Mouse (Mus musculus): ENCODE data around the gene 4930432K21Rik.
A peak's percentile ranks its signal among the peaks of the same experiment; 100 is the strongest.

The 4930432K21Rik gene

GRCm38 (mm10) chr8:84192555-84192954 is 44.7 kb downstream of the 4930432K21Rik start:
- peak in 1 of 2 experiments; percentile 83 for DNase-seq (ENCODE audit: low spot score in 2 of 2)

GRCm38 (mm10) chr8:84193161-84193560 is 45.3 kb downstream of the 4930432K21Rik start:
- no peak for DNase-seq (ENCODE audit: low spot score in 2 of 2)

- DNase-seq (ENCODE audit: low spot score in 2 of 2) = peak in 1 of 2 experiments; percentile 47
These were observed 45.7 kb downstream of the 4930432K21Rik start for GRCm38 (mm10) chr8:84193566-84193965.

- no peak for DNase-seq (ENCODE audit: low spot score in 2 of 2)
These were observed 46.5 kb downstream of the 4930432K21Rik start for GRCm38 (mm10) chr8:84194224-84194743.

GRCm38 (mm10) chr8:84197141-84197921 is 49.5 kb downstream of the 4930432K21Rik start:
- peak in 1 of 2 experiments; percentile 64 for DNase-seq (ENCODE audit: low spot score in 2 of 2)

GRCm38 (mm10) chr8:84197922-84198774 is 50.3 kb downstream of the 4930432K21Rik start:
- peak; percentile 74 to 91 for DNase-seq (ENCODE audit: low spot score in 2 of 2)

GRCm38 (mm10) chr8:84198871-84199270 is 51.0 kb downstream of the 4930432K21Rik start:
- DNase-seq (ENCODE audit: low spot score in 2 of 2) = no peak

GRCm38 (mm10) chr8:84199348-84200125 is 51.7 kb downstream of the 4930432K21Rik start:
- no peak for DNase-seq (ENCODE audit: low spot score in 2 of 2)

GRCm38 (mm10) chr8:84200126-84200555 is 52.3 kb downstream of the 4930432K21Rik start:
- DNase-seq (ENCODE audit: low spot score in 2 of 2) = no peak

GRCm38 (mm10) chr8:84200652-84201544 is 53.1 kb downstream of the 4930432K21Rik start:
- DNase-seq (ENCODE audit: low spot score in 2 of 2) = peak in 1 of 2 experiments; percentile 59

- peak in 1 of 2 experiments; percentile 52 for DNase-seq (ENCODE audit: low spot score in 2 of 2)
These were observed 53.9 kb downstream of the 4930432K21Rik start for GRCm38 (mm10) chr8:84201545-84202245.

- DNase-seq (ENCODE audit: low spot score in 2 of 2) = peak in 1 of 2 experiments; percentile 44
These were observed 54.6 kb downstream of the 4930432K21Rik start for GRCm38 (mm10) chr8:84202466-84202865.

- DNase-seq (ENCODE audit: low spot score in 2 of 2) = peak in 1 of 2 experiments; percentile 67
These were observed 55.4 kb downstream of the 4930432K21Rik start for GRCm38 (mm10) chr8:84202938-84203917.

GRCm38 (mm10) chr8:84203975-84204772 is 56.3 kb downstream of the 4930432K21Rik start:
- DNase-seq (ENCODE audit: low spot score in 2 of 2) = peak in 1 of 2 experiments; percentile 57

- DNase-seq (ENCODE audit: low spot score in 2 of 2) = no peak
These were observed 57.2 kb downstream of the 4930432K21Rik start for GRCm38 (mm10) chr8:84205073-84205472.

- no peak for DNase-seq (ENCODE audit: low spot score in 2 of 2)
These were observed 58.8 kb downstream of the 4930432K21Rik start for GRCm38 (mm10) chr8:84206666-84207065.

- peak in 1 of 2 experiments; percentile 55 for DNase-seq (ENCODE audit: low spot score in 2 of 2)
These were observed 60.0 kb downstream of the 4930432K21Rik start for GRCm38 (mm10) chr8:84207811-84208210.

All from spleen, postnatal 10 days (tissue).